Mouse (Mus musculus): ENCODE results near the gene Mrpl12. TPM values are rescaled to one million over a fixed set of nuclear protein-coding genes. Genes with fewer than 3 reads are reported as not detected.
A peak's percentile ranks its signal among the peaks of the same experiment; 100 is the strongest.

Mrpl12 gene
- polyA plus RNA-seq, 1 experiment from 2014 or later = 266 TPM

- no peak overlapping the region for H3K4me2 ChIP-seq
- no peak for DNase-seq (ENCODE audit: low spot score)
- no peaks in the 10 kb centered on the region; the same call in 1 of the 2 replicates for H3K36me3 ChIP-seq (ENCODE audit: control insufficient read depth, insufficient read depth, low read length)
- H3K27me3 ChIP-seq (replicated peaks; ENCODE audit: control insufficient read depth, insufficient read depth, low read length) = no peaks in the 10 kb centered on the region
- H3K9me3 ChIP-seq (ENCODE audit: control insufficient read depth, low read length) = no peaks in the 10 kb centered on the region
- peaks cover 6% of the 10 kb centered on the region for H3K4me1 ChIP-seq (replicated peaks; ENCODE audit: control insufficient read depth, insufficient read depth, low read length)
- H3K4me3 ChIP-seq (ENCODE audit: low read depth, low read length) = no peak overlapping the region
- no peak for ATAC-seq (replicated peaks; ENCODE audit: low FRiP score)
- H3K27ac ChIP-seq (ENCODE audit: low read depth, low read length) = no peak overlapping the region
- 75% methylated on average over 3 of the region's 3 CpGs for WGBS
- no peak overlapping the region for H3K9ac ChIP-seq (ENCODE audit: low read depth, low read length)
Measured at GRCm38 (mm10) chr11:120452246-120452645, 32.2 kb upstream of the Mrpl12 start.

- Histone ChIP-seq H3K27ac (ENCODE audit: low read depth, low read length) (no peak within 1 kb of the TSS), H3K4me2 (no peak within 1 kb of the TSS), H3K36me3 (ENCODE audit: control insufficient read depth, insufficient read depth, low read length) (no peaks in the 10 kb centered on the region; the same call in 1 of the 2 replicates), H3K9ac (ENCODE audit: low read depth, low read length) (no peak within 1 kb of the TSS), H3K4me1 (replicated peaks; ENCODE audit: control insufficient read depth, insufficient read depth, low read length) (peaks cover 6% of the 10 kb centered on the region), H3K9me3 (ENCODE audit: control insufficient read depth, low read length) (no peaks in the 10 kb centered on the region), H3K4me3 (ENCODE audit: low read depth, low read length) (no peak within 1 kb of the TSS), H3K27me3 (replicated peaks; ENCODE audit: control insufficient read depth, insufficient read depth, low read length) (no peaks in the 10 kb centered on the region)
- ATAC-seq (replicated peaks; ENCODE audit: low FRiP score) (no peak), DNase-seq (ENCODE audit: low spot score) (no peak)
- 86% methylated on average over 4 of the region's 4 CpGs for WGBS
Measured at GRCm38 (mm10) chr11:120453306-120453705, 31.1 kb upstream of the Mrpl12 start, which contains the start of gene Pde6g. Gene Pde6g (minus strand): TSS chr11:120453500.

GRCm38 (mm10) chr11:120454965-120455364 is 29.4 kb upstream of the Mrpl12 start:
- H3K27ac ChIP-seq (ENCODE audit: low read depth, low read length) = no peak overlapping the region
- H3K9me3 ChIP-seq (ENCODE audit: control insufficient read depth, low read length) = no peaks in the 10 kb centered on the region
- no peak overlapping the region for H3K4me2 ChIP-seq
- WGBS = 91% methylated on average over 4 of the region's 4 CpGs
- peaks cover 5% of the 10 kb centered on the region; the same call in 1 of the 2 replicates for H3K36me3 ChIP-seq (ENCODE audit: control insufficient read depth, insufficient read depth, low read length)
- H3K27me3 ChIP-seq (replicated peaks; ENCODE audit: control insufficient read depth, insufficient read depth, low read length) = no peaks in the 10 kb centered on the region
- H3K9ac ChIP-seq (ENCODE audit: low read depth, low read length) = no peak overlapping the region
- peaks cover 14% of the 10 kb centered on the region for H3K4me1 ChIP-seq (replicated peaks; ENCODE audit: control insufficient read depth, insufficient read depth, low read length)
- no peak overlapping the region for H3K4me3 ChIP-seq (ENCODE audit: low read depth, low read length)
- ATAC-seq (replicated peaks; ENCODE audit: low FRiP score) (no peak), DNase-seq (ENCODE audit: low spot score) (no peak)

GRCm38 (mm10) chr11:120455413-120455812 is 29.0 kb upstream of the Mrpl12 start:
- H3K4me3 ChIP-seq (ENCODE audit: low read depth, low read length) = no peak overlapping the region
- H3K4me1 ChIP-seq (replicated peaks; ENCODE audit: control insufficient read depth, insufficient read depth, low read length) = peaks cover 14% of the 10 kb centered on the region
- H3K36me3 ChIP-seq (ENCODE audit: control insufficient read depth, insufficient read depth, low read length) = peaks cover 7% of the 10 kb centered on the region; the same call in 1 of the 2 replicates
- DNase-seq (ENCODE audit: low spot score) (no peak), ATAC-seq (replicated peaks; ENCODE audit: low FRiP score) (no peak)
- H3K27me3 ChIP-seq (replicated peaks; ENCODE audit: control insufficient read depth, insufficient read depth, low read length) = no peaks in the 10 kb centered on the region
- no peak overlapping the region for H3K4me2 ChIP-seq
- H3K9ac ChIP-seq (ENCODE audit: low read depth, low read length) = no peak overlapping the region
- H3K27ac ChIP-seq (ENCODE audit: low read depth, low read length) = no peak overlapping the region
- no peaks in the 10 kb centered on the region for H3K9me3 ChIP-seq (ENCODE audit: control insufficient read depth, low read length)
- 88% methylated on average over 7 of the region's 7 CpGs for WGBS

- ATAC-seq (replicated peaks; ENCODE audit: low FRiP score) (peak; percentile 39), DNase-seq (ENCODE audit: low spot score) (no peak)
- H3K4me1 ChIP-seq (replicated peaks; ENCODE audit: control insufficient read depth, insufficient read depth, low read length) = peaks cover 14% of the 10 kb centered on the region
Measured at GRCm38 (mm10) chr11:120457370-120457769, 27.0 kb upstream of the Mrpl12 start.

GRCm38 (mm10) chr11:120457772-120458751 is 26.4 kb upstream of the Mrpl12 start, which contains the start of the genes Oxld1 and Ccdc137:
Gene Oxld1 (minus strand): TSS chr11:120458068.
Gene Ccdc137 (plus strand): TSS chr11:120458115.
- peaks cover 14% of the 10 kb centered on the region for H3K4me1 ChIP-seq (replicated peaks; ENCODE audit: control insufficient read depth, insufficient read depth, low read length)
- peak; percentile 88 for ATAC-seq (replicated peaks; ENCODE audit: low FRiP score)
- no peaks in the 10 kb centered on the region for H3K27me3 ChIP-seq (replicated peaks; ENCODE audit: control insufficient read depth, insufficient read depth, low read length)
- H3K4me3 ChIP-seq (ENCODE audit: low read depth, low read length) = peak within 1 kb of the TSS; percentile 94
- peak within 1 kb of the TSS; percentile 88 for H3K4me2 ChIP-seq
- peak; percentile 87 for DNase-seq (ENCODE audit: low spot score)
- H3K27ac ChIP-seq (ENCODE audit: low read depth, low read length) = peak within 1 kb of the TSS; percentile 84
- 4% methylated on average over 62 of the region's 62 CpGs for WGBS
- H3K36me3 ChIP-seq (ENCODE audit: control insufficient read depth, insufficient read depth, low read length) = peaks cover 27% of the 10 kb centered on the region
- peak within 1 kb of the TSS; percentile 95 for H3K9ac ChIP-seq (ENCODE audit: low read depth, low read length)
- H3K9me3 ChIP-seq (ENCODE audit: control insufficient read depth, low read length) = no peaks in the 10 kb centered on the region

More at GRCm38 (mm10) chr11:120457370-120457769, 27.0 kb upstream of the Mrpl12 start:
- H3K9me3 ChIP-seq (ENCODE audit: control insufficient read depth, low read length) = no peaks in the 10 kb centered on the region
- WGBS = 11% methylated on average over 14 of the region's 14 CpGs
- peak overlapping the region; percentile 84 for H3K27ac ChIP-seq (ENCODE audit: low read depth, low read length)
- peaks cover 22% of the 10 kb centered on the region for H3K36me3 ChIP-seq (ENCODE audit: control insufficient read depth, insufficient read depth, low read length)
- H3K9ac ChIP-seq (ENCODE audit: low read depth, low read length) = peak overlapping the region; percentile 95
- H3K4me3 ChIP-seq (ENCODE audit: low read depth, low read length) = peak overlapping the region; percentile 94
- peak overlapping the region; percentile 88 for H3K4me2 ChIP-seq
- no peaks in the 10 kb centered on the region for H3K27me3 ChIP-seq (replicated peaks; ENCODE audit: control insufficient read depth, insufficient read depth, low read length)

GRCm38 (mm10) chr11:120458847-120459597 is 25.4 kb upstream of the Mrpl12 start:
- H3K27ac ChIP-seq (ENCODE audit: low read depth, low read length) = peak overlapping the region; percentile 84
- no peaks in the 10 kb centered on the region for H3K27me3 ChIP-seq (replicated peaks; ENCODE audit: control insufficient read depth, insufficient read depth, low read length)
- no peaks in the 10 kb centered on the region for H3K9me3 ChIP-seq (ENCODE audit: control insufficient read depth, low read length)
- ATAC-seq (replicated peaks; ENCODE audit: low FRiP score) (no peak), DNase-seq (ENCODE audit: low spot score) (no peak)
- WGBS = 53% methylated on average over 6 of the region's 6 CpGs
- H3K4me1 ChIP-seq (replicated peaks; ENCODE audit: control insufficient read depth, insufficient read depth, low read length) = peaks cover 14% of the 10 kb centered on the region
- H3K36me3 ChIP-seq (ENCODE audit: control insufficient read depth, insufficient read depth, low read length) = peaks cover 30% of the 10 kb centered on the region
- H3K4me2 ChIP-seq = peak overlapping the region; percentile 88
- H3K9ac ChIP-seq (ENCODE audit: low read depth, low read length) = peak overlapping the region; percentile 95
- H3K4me3 ChIP-seq (ENCODE audit: low read depth, low read length) = peak overlapping the region; percentile 94

- Histone ChIP-seq H3K9ac (ENCODE audit: low read depth, low read length) (no peak overlapping the region), H3K27me3 (replicated peaks; ENCODE audit: control insufficient read depth, insufficient read depth, low read length) (no peaks in the 10 kb centered on the region), H3K4me1 (replicated peaks; ENCODE audit: control insufficient read depth, insufficient read depth, low read length) (peaks cover 21% of the 10 kb centered on the region), H3K9me3 (ENCODE audit: control insufficient read depth, low read length) (no peaks in the 10 kb centered on the region), H3K4me3 (ENCODE audit: low read depth, low read length) (no peak overlapping the region), H3K27ac (ENCODE audit: low read depth, low read length) (no peak overlapping the region), H3K36me3 (ENCODE audit: control insufficient read depth, insufficient read depth, low read length) (peaks cover 32% of the 10 kb centered on the region), H3K4me2 (no peak overlapping the region)
- ATAC-seq (replicated peaks; ENCODE audit: low FRiP score) (no peak), DNase-seq (ENCODE audit: low spot score) (no peak)
- WGBS = 88% methylated on average over 2 of the region's 2 CpGs
Measured at GRCm38 (mm10) chr11:120463536-120463935, 20.9 kb upstream of the Mrpl12 start.
